Mouse (Mus musculus): ENCODE data around the gene Phactr1. TPM values are rescaled to one million over a fixed set of nuclear protein-coding genes. Genes with fewer than 3 reads are reported as not detected.
A peak's percentile ranks its signal among the peaks of the same experiment; 100 is the strongest.

Gene Phactr1
- total and polyA plus RNA-seq, 3 experiments: 0.11 TPM; not detected in 2

DNA sequence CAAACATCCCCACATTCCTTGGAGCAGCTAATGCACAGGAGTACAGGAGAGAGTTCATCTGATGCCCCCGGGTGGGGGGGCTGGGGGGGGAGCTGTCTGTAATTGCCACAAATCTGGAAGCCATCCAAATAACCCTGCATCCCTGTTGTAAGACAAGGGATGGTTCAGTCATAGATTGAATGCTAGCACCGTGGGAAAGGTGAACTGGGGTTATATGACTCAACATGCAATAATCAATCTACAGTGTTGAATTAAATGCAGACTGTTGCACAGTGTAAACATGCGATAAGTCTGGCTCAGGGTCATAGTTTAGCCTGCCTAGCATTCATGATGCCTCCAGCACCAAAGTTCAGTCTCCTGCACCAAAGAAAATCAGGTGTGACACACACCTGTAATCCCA is 219.2 kb downstream of the Phactr1 start:
- TF ChIP-seq CTCF (IDR thresholded peaks at IDR 0.05; ENCODE audit: low read depth, low read length): no peak
- TF ChIP-seq GATA1 (IDR thresholded peaks at IDR 0.05; ENCODE audit: borderline replicate concordance, low read length): no peak
- TF ChIP-seq POLR2AphosphoS5 (IDR thresholded peaks at IDR 0.05; ENCODE audit: insufficient replicate concordance, low read depth, low read length): no peak
- TF ChIP-seq GATA2 (IDR thresholded peaks at IDR 0.05; ENCODE audit: borderline replicate concordance, low read depth, low read length): no peak
- TF ChIP-seq TAL1 (conservative IDR thresholded peaks at IDR 0.05; ENCODE audit: low read depth, low read length): no peak
- DNase-seq (ENCODE audit: low spot score): no peak
- H3K4me3 ChIP-seq (ENCODE audit: low read depth, low read length): no peak overlapping the region

DNA sequence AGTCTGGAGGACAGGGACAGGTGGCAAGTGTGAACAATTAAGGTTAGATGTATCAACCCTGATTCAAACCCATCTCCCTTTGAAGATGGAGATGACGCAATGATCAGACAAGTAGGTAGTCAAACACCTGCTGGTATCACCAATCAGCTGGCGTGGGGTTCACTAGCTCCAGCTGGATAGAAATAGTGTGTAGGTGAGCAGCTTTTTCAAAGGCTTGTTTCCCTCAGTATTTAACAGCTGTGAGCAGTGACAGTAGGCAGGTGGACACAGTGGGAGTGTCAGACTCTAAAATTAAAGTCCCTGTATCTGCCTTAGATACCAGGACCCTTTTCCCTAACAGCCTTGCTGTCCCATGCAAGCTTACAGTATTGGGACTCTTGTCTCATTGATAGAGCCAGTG is 221.4 kb downstream of the Phactr1 start:
- Histone ChIP-seq H3K27me3 (ENCODE audit: insufficient read depth, low read length) (no peaks in the 10 kb centered on the region), H3K4me1 (ENCODE audit: insufficient read depth, low read depth, low read length) (no peaks in the 10 kb centered on the region), H3K36me3 (replicated peaks) (no peaks in the 10 kb centered on the region), H3K4me3 (ENCODE audit: low read depth, low read length) (no peak overlapping the region), H3K9me3 (replicated peaks) (no peaks in the 10 kb centered on the region)
- no peak for ATAC-seq (ENCODE audit: extremely low read depth, insufficient number of reproducible peaks, low FRiP score, poor library complexity, severe bottlenecking)
- no peak for DNase-seq (ENCODE audit: low spot score)
- TF ChIP-seq TAL1 (conservative IDR thresholded peaks at IDR 0.05; ENCODE audit: low read depth, low read length): no peak

More for the DNA sequence above, 219.2 kb downstream of the Phactr1 start:
- Histone ChIP-seq H3K4me1 (ENCODE audit: insufficient read depth, low read depth, low read length) (no peaks in the 10 kb centered on the region), H3K9me3 (replicated peaks) (no peaks in the 10 kb centered on the region; the same call in 1 of the 2 replicates), H3K36me3 (replicated peaks) (no peaks in the 10 kb centered on the region), H3K27me3 (ENCODE audit: insufficient read depth, low read length) (no peaks in the 10 kb centered on the region)
- no peak for ATAC-seq (ENCODE audit: extremely low read depth, insufficient number of reproducible peaks, low FRiP score, poor library complexity, severe bottlenecking)

DNA sequence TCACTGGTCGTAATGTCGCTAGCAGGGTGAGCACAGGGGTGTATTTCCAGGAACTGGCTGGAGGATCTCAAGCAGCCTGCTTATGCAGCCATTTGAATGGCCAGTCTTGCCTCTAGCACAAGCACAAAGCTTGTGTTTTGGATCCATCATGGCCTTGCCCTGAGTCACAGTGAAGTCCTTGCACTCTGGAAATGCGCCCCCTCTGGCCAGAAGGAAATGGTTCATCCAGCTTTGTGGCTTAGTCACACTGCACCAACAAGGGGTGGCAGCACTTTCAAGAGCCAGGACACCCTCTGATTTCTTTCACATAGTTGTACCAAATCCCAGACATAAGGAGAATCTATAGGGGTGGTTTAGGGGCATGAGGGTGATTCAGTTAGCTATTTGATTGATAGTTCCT is 222.4 kb downstream of the Phactr1 start:
- Histone ChIP-seq H3K36me3 (replicated peaks) (no peaks in the 10 kb centered on the region), H3K4me3 (ENCODE audit: low read depth, low read length) (no peak overlapping the region), H3K27me3 (ENCODE audit: insufficient read depth, low read length) (no peaks in the 10 kb centered on the region), H3K9me3 (replicated peaks) (no peaks in the 10 kb centered on the region), H3K4me1 (ENCODE audit: insufficient read depth, low read depth, low read length) (no peaks in the 10 kb centered on the region)
- TF ChIP-seq CTCF (IDR thresholded peaks at IDR 0.05; ENCODE audit: low read depth, low read length) (0 out of 2 replicates have a peak, but pooled peaks have one; percentile 15), TAL1 (conservative IDR thresholded peaks at IDR 0.05; ENCODE audit: low read depth, low read length) (no peak)
- ATAC-seq (ENCODE audit: extremely low read depth, insufficient number of reproducible peaks, low FRiP score, poor library complexity, severe bottlenecking) (no peak), DNase-seq (ENCODE audit: low spot score) (no peak)

DNA sequence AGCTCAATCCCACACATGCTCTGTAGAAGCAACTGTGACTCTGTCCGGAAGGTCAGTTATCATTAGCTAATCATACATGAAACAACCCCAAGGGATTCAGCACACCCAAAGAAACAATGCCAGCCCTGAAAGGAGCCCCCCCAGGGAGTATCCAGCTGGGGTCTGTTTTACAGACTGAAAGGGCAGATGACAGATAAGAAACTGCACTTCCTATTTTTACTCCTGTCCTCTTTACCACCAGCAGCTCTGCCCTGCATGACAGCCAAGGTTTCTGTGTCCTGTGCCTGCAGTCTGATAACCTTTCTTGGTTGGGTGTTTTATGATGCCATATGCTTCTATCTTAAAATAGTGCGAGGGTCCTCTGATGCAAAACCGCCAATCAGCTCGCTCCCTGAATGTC is 225.4 kb downstream of the Phactr1 start:
- Histone ChIP-seq H3K27me3 (ENCODE audit: insufficient read depth, low read length) (no peaks in the 10 kb centered on the region), H3K9me3 (replicated peaks) (peaks cover 3% of the 10 kb centered on the region; the same call in 1 of the 2 replicates), H3K4me1 (ENCODE audit: insufficient read depth, low read depth, low read length) (no peaks in the 10 kb centered on the region), H3K4me3 (ENCODE audit: low read depth, low read length) (no peak overlapping the region), H3K36me3 (replicated peaks) (no peaks in the 10 kb centered on the region)
- ATAC-seq (ENCODE audit: extremely low read depth, insufficient number of reproducible peaks, low FRiP score, poor library complexity, severe bottlenecking) (no peak), DNase-seq (ENCODE audit: low spot score) (no peak)
- TF ChIP-seq TAL1 (conservative IDR thresholded peaks at IDR 0.05; ENCODE audit: low read depth, low read length) (no peak), CTCF (IDR thresholded peaks at IDR 0.05; ENCODE audit: low read depth, low read length) (no peak), GATA1 (IDR thresholded peaks at IDR 0.05; ENCODE audit: borderline replicate concordance, low read length) (no peak), GATA2 (IDR thresholded peaks at IDR 0.05; ENCODE audit: borderline replicate concordance, low read depth, low read length) (no peak), POLR2AphosphoS5 (IDR thresholded peaks at IDR 0.05; ENCODE audit: insufficient replicate concordance, low read depth, low read length) (no peak)

DNA sequence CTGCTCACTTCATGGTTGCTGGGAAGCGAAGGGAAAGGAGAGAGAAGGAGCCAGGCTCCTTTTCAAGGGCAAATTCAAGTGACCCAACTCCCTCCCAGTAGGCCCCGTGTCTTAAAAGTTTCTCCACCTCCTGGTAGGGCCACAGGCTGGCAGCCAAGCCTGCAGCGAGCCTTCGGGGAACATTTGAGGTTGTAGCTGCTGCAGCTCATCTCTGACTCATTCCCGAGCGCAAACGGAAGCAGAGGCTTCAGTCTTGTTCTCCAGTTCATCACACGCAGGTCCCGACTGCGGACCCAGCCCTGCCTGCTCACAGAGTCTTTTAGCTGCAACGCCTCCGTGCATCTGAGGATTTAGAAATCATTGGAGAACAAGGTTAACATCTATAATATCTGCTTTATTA is 226.6 kb downstream of the Phactr1 start:
- Histone ChIP-seq H3K4me3 (ENCODE audit: low read depth, low read length) (no peak overlapping the region), H3K27me3 (ENCODE audit: insufficient read depth, low read length) (no peaks in the 10 kb centered on the region), H3K36me3 (replicated peaks) (no peaks in the 10 kb centered on the region), H3K9me3 (replicated peaks) (peaks cover 3% of the 10 kb centered on the region; the same call in 1 of the 2 replicates), H3K4me1 (ENCODE audit: insufficient read depth, low read depth, low read length) (no peaks in the 10 kb centered on the region)
- ATAC-seq (ENCODE audit: extremely low read depth, insufficient number of reproducible peaks, low FRiP score, poor library complexity, severe bottlenecking) (no peak), DNase-seq (ENCODE audit: low spot score) (no peak)
- TF ChIP-seq GATA1 (IDR thresholded peaks at IDR 0.05; ENCODE audit: borderline replicate concordance, low read length) (no peak), CTCF (IDR thresholded peaks at IDR 0.05; ENCODE audit: low read depth, low read length) (no peak), POLR2AphosphoS5 (IDR thresholded peaks at IDR 0.05; ENCODE audit: insufficient replicate concordance, low read depth, low read length) (no peak), GATA2 (IDR thresholded peaks at IDR 0.05; ENCODE audit: borderline replicate concordance, low read depth, low read length) (no peak), TAL1 (conservative IDR thresholded peaks at IDR 0.05; ENCODE audit: low read depth, low read length) (no peak)

DNA sequence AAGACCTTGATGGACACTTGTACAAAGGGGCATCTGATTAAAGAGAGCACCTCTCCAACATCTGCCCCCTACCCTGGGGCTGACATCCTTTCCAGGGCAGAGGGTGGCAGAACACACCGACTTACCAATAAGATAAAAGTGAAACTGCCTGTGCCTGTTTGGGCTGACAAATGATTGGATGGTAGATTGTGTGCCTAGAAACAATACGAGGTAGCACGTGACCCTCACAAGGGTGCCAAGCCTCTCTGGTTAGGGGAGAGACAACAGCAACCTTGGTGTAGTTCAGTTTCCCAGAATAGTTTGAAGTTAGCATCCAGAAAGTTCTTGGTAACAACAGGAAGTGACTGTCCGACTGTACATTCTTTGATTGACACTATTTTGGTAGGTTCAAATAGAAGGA is 234.7 kb downstream of the Phactr1 start:
- Histone ChIP-seq H3K27me3 (ENCODE audit: insufficient read depth, low read length) (no peaks in the 10 kb centered on the region), H3K36me3 (replicated peaks) (no peaks in the 10 kb centered on the region), H3K9me3 (replicated peaks) (peaks cover 14% of the 10 kb centered on the region), H3K4me1 (ENCODE audit: insufficient read depth, low read depth, low read length) (no peaks in the 10 kb centered on the region), H3K4me3 (ENCODE audit: low read depth, low read length) (no peak overlapping the region)
- ATAC-seq (ENCODE audit: extremely low read depth, insufficient number of reproducible peaks, low FRiP score, poor library complexity, severe bottlenecking) (no peak), DNase-seq (ENCODE audit: low spot score) (no peak)
- TF ChIP-seq GATA1 (IDR thresholded peaks at IDR 0.05; ENCODE audit: borderline replicate concordance, low read length) (no peak), TAL1 (conservative IDR thresholded peaks at IDR 0.05; ENCODE audit: low read depth, low read length) (no peak), POLR2AphosphoS5 (IDR thresholded peaks at IDR 0.05; ENCODE audit: insufficient replicate concordance, low read depth, low read length) (no peak), GATA2 (IDR thresholded peaks at IDR 0.05; ENCODE audit: borderline replicate concordance, low read depth, low read length) (no peak), CTCF (IDR thresholded peaks at IDR 0.05; ENCODE audit: low read depth, low read length) (no peak)

DNA sequence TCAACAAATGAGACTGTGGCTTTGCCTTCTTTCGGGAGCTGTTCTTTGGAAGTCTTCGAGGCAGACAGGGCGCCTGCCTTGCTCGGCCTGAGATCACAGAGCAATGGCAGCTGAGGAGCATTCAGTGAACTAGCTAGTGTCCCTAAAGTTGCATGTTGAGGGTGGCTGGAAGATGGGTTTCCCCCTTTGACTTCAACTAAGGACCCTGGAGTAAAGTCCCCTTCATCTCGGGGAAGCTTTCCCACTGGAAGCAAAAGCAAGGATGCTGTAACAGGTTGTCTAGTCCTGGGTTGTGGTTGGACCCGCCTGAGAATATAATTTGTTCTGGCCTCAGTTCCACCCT is 235.4 kb downstream of the Phactr1 start:
- no peaks in the 10 kb centered on the region for H3K4me1 ChIP-seq (ENCODE audit: insufficient read depth, low read depth, low read length)
- H3K4me3 ChIP-seq (ENCODE audit: low read depth, low read length): no peak overlapping the region
- ATAC-seq (ENCODE audit: extremely low read depth, insufficient number of reproducible peaks, low FRiP score, poor library complexity, severe bottlenecking) (no peak), DNase-seq (ENCODE audit: low spot score) (no peak)
- H3K27me3 ChIP-seq (ENCODE audit: insufficient read depth, low read length): no peaks in the 10 kb centered on the region
- H3K36me3 ChIP-seq (replicated peaks): no peaks in the 10 kb centered on the region
- H3K9me3 ChIP-seq (replicated peaks): peaks cover 12% of the 10 kb centered on the region
- TF ChIP-seq POLR2AphosphoS5 (IDR thresholded peaks at IDR 0.05; ENCODE audit: insufficient replicate concordance, low read depth, low read length): no peak
- TF ChIP-seq TAL1 (conservative IDR thresholded peaks at IDR 0.05; ENCODE audit: low read depth, low read length): no peak
- no peak for TF ChIP-seq GATA1 (IDR thresholded peaks at IDR 0.05; ENCODE audit: borderline replicate concordance, low read length)
- TF ChIP-seq CTCF (IDR thresholded peaks at IDR 0.05; ENCODE audit: low read depth, low read length): no peak
- no peak for TF ChIP-seq GATA2 (IDR thresholded peaks at IDR 0.05; ENCODE audit: borderline replicate concordance, low read depth, low read length)
